Mouse (Mus musculus) liver, postnatal 0 days (tissue): ENCODE measurements around the gene Pde4d. TPM values are rescaled to one million over a fixed set of nuclear protein-coding genes. Genes with fewer than 3 reads are reported as not detected.

Experiments used
- ATAC-seq: fragments of 200-750 bp; cut with Nextera tagmentation; 2 replicates; pipeline ENCODE4 v1.8.0; 2017; ENCODE audit warnings: mild to moderate bottlenecking, moderate library complexity
- DNase-seq: peaks from one replicate; pipeline ENCODE4 v3.0.0-alpha.2; 2016
- H3K27ac ChIP-seq: fragments of 300-500 bp; sonication (generic); 2 replicates; pipeline ENCODE4 v1.5.1; 2014; ENCODE audit warnings: antibody characterized with exemption, moderate library complexity, mild to moderate bottlenecking, low read depth
- H3K27me3 ChIP-seq: fragments of 300-500 bp; sonication (generic); 2 replicates; pipeline ENCODE4 v1.6.1; 2014; ENCODE audit warnings: low read length, control low read depth, mixed read lengths; ENCODE audit not compliant: insufficient read depth
- H3K36me3 ChIP-seq: fragments of 300-500 bp; sonication (generic); replicated peaks from 2 replicates; pipeline ENCODE4 v1.6.1; 2014; ENCODE audit warnings: mild to moderate bottlenecking, control low read depth, low read length, moderate library complexity, mixed read lengths; ENCODE audit not compliant: insufficient read depth
- H3K4me1 ChIP-seq: fragments of 300-500 bp; sonication (generic); 2 replicates; pipeline ENCODE4 v1.6.1; 2014; ENCODE audit warnings: antibody characterized with exemption, mild to moderate bottlenecking, control low read depth; ENCODE audit not compliant: insufficient read depth
- H3K4me2 ChIP-seq: fragments of 300-500 bp; sonication (generic); 2 replicates; pipeline ENCODE4 v1.6.1; 2014; ENCODE audit warnings: low read depth, mild to moderate bottlenecking, low read length, moderate library complexity, mixed read lengths
- H3K4me3 ChIP-seq: fragments of 300-500 bp; sonication (generic); 2 replicates; pipeline ENCODE4 v1.5.1; 2014; ENCODE audit warnings: low read depth, low read length
- H3K9ac ChIP-seq: fragments of 300-500 bp; sonication (generic); replicated peaks from 2 replicates; pipeline ENCODE4 v1.6.1; 2014; ENCODE audit warnings: mild to moderate bottlenecking, moderate library complexity
- H3K9me3 ChIP-seq: fragments of 300-500 bp; sonication (generic); 2 replicates; pipeline ENCODE4 v1.6.1; 2016; ENCODE audit warnings: mild to moderate bottlenecking, control low read depth, low read length, mixed read lengths
- CTCF ChIP-seq: sonication (generic); IDR thresholded peaks from 2 replicates; pipeline ENCODE4 v1.5.1; 2016; ENCODE audit warnings: antibody characterized with exemption, low read depth
- EP300 ChIP-seq: IDR thresholded peaks from 2 replicates; pipeline ENCODE4 v1.6.1; 2016; ENCODE audit warnings: antibody characterized with exemption, low read depth, mild to moderate bottlenecking
- WGBS: fragments of 180-500 bp; shearing (Covaris S2); extraction: QIAGEN DNeasy Blood & Tissue Kit; methylation state at CpG from one replicate; pipeline ENCODE4 v1.1.7; 2014; ENCODE audit not compliant: insufficient replicate concordance; 5-methylcytosine and 5-hydroxymethylcytosine counted together
- polyA plus RNA-seq: library from polyadenylated mRNA; unstranded; fragments of >200 nt; fragmentation: Nextera tagmentation; extraction: Ambion mirVana; gene quantifications from 2 replicates; pipeline ENCODE4 v1.2.1, GENCODE M21; 2015

The Pde4d gene
- polyA plus RNA-seq, 1 experiment from 2014 or later: 6.1 TPM

DNA sequence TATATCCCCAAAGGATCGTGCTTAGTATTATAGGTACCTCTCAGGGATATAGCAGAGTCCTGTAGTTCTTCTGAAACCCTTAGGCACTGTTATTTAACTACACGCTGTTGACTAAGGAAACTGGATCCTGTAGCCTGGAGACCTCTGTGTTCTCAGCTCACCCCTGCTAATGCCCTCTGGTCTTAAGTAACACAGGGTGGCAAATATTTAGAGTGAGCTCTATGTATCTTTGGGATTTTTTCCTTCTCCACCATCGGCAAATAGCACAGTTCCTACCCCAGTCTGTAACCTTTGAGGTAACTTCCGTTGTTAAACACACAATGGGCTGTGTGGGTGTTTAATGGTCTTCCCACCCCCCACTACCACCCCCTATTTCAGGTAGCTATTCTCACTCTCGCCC is 102.5 kb downstream of the Pde4d start:
- Histone ChIP-seq H3K4me1 (no peaks in the 10 kb centered on the region), H3K27ac (no peak overlapping the region), H3K4me2 (no peak overlapping the region), H3K27me3 (no peaks in the 10 kb centered on the region), H3K9ac (no peak overlapping the region), H3K36me3 (no peaks in the 10 kb centered on the region), H3K9me3 (no peaks in the 10 kb centered on the region), H3K4me3 (no peak overlapping the region)
- WGBS: 44% methylated on average over 5 of the region's 5 CpGs
- DNase-seq (no peak), ATAC-seq (no peak)
- TF ChIP-seq CTCF (no peak), EP300 (no peak)

DNA sequence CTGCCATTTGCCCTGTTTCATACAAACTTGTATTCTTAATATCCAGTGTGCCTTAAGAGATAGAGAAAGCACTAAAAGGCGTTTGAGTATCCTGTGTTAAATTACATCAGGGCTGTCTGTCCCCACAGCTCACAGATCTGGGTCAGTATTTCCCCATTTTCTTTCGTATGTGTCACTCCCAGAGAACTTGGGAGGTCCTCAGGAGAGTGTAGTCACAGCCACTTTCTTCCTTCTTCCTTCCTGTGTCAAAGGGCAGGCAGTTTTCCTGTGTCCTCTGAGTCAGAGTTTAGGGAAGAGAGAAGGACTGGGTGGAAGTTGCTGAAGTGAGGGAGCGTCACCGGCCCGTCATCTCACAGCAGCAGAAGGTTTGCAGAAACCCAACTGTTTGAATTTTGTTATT is 103.2 kb downstream of the Pde4d start:
- Histone ChIP-seq H3K4me3 (no peak overlapping the region), H3K9ac (no peak overlapping the region), H3K36me3 (no peaks in the 10 kb centered on the region), H3K9me3 (no peaks in the 10 kb centered on the region), H3K4me2 (no peak overlapping the region), H3K4me1 (no peaks in the 10 kb centered on the region), H3K27me3 (no peaks in the 10 kb centered on the region), H3K27ac (no peak overlapping the region)
- DNase-seq (no peak), ATAC-seq (no peak)
- 32% methylated on average over 5 of the region's 5 CpGs for WGBS
- TF ChIP-seq CTCF (no peak), EP300 (no peak)

DNA sequence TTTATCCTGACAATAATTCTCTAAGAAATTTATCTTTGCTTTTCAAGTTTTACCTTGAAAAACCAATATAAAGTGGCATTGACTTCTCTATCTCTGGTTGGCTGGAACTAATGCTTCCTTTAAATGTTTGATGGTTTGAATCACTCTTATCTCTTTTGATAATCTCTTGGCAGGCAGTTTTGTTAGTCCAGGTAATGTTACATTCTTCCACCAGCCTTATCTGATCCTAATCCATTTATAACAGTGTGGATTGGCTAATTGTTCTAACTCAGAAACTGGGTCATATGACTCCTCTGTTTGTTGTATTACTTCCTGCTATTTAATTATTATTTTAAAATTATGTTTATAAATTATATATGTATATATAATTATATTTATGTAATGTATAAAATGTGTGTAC is 105.2 kb downstream of the Pde4d start:
- DNase-seq (no peak), ATAC-seq (no peak)
- H3K36me3 ChIP-seq: no peaks in the 10 kb centered on the region
- no peak overlapping the region for H3K9ac ChIP-seq
- H3K27ac ChIP-seq: no peak overlapping the region
- H3K4me3 ChIP-seq: no peak overlapping the region
- H3K4me1 ChIP-seq: no peaks in the 10 kb centered on the region
- no peaks in the 10 kb centered on the region for H3K9me3 ChIP-seq
- H3K27me3 ChIP-seq: no peaks in the 10 kb centered on the region
- H3K4me2 ChIP-seq: no peak overlapping the region
- TF ChIP-seq CTCF: no peak
- TF ChIP-seq EP300: no peak

DNA sequence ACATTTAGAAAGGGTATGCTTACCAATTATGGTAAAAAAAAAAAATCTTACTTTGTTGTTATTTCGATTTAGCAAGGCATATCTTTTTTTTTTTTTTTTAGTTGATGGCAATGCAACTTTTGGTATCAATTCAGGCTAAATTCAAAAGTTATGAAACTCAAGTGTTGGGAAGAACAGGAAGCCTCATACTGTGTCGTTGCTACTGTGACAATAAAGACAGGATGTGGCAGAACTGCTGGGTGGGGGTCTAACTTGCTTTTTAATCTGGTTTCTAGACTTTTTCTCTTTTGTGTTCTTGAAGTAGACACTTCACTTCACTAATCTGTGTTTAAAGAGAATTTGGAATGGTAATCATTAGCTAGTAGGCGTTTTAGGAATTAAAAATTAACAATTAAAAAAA is 147.2 kb downstream of the Pde4d start:
- H3K4me3 ChIP-seq: no peak overlapping the region
- no peak overlapping the region for H3K9ac ChIP-seq
- no peaks in the 10 kb centered on the region for H3K9me3 ChIP-seq
- ATAC-seq: no peak
- DNase-seq: no peak
- 32% methylated on average over 3 of the region's 3 CpGs for WGBS
- H3K36me3 ChIP-seq: no peaks in the 10 kb centered on the region
- H3K27me3 ChIP-seq: no peaks in the 10 kb centered on the region
- TF ChIP-seq CTCF (no peak), EP300 (no peak)
- no peak overlapping the region for H3K27ac ChIP-seq
- no peak overlapping the region for H3K4me2 ChIP-seq
- H3K4me1 ChIP-seq: no peaks in the 10 kb centered on the region

DNA sequence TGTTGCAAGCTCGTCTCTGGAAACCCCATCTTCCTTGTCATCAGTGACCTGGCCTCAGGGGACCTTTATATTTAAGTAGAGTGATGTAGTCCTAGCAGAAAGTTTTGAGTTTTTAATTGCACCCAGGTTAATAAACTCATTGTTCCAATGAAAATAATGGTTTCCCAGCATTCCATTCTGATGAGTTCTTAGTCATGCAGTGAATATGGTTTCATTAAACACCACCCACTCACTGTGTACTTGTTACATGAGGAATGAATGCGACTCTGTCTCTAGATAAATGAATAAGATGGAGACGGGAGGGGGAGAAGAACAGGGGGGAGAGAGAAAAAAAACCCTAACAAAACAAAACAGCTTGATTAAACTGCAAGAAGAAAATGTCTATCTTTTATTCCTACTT is 148.9 kb downstream of the Pde4d start:
- no peaks in the 10 kb centered on the region for H3K27me3 ChIP-seq
- H3K36me3 ChIP-seq: no peaks in the 10 kb centered on the region
- no peaks in the 10 kb centered on the region for H3K4me1 ChIP-seq
- H3K9me3 ChIP-seq: no peaks in the 10 kb centered on the region
- TF ChIP-seq CTCF: no peak
- TF ChIP-seq EP300: no peak
- H3K4me3 ChIP-seq: no peak overlapping the region
- no peak overlapping the region for H3K9ac ChIP-seq
- WGBS: 68% methylated on average over 3 of the region's 3 CpGs
- H3K4me2 ChIP-seq: no peak overlapping the region
- ATAC-seq (no peak), DNase-seq (no peak)
- H3K27ac ChIP-seq: no peak overlapping the region

DNA sequence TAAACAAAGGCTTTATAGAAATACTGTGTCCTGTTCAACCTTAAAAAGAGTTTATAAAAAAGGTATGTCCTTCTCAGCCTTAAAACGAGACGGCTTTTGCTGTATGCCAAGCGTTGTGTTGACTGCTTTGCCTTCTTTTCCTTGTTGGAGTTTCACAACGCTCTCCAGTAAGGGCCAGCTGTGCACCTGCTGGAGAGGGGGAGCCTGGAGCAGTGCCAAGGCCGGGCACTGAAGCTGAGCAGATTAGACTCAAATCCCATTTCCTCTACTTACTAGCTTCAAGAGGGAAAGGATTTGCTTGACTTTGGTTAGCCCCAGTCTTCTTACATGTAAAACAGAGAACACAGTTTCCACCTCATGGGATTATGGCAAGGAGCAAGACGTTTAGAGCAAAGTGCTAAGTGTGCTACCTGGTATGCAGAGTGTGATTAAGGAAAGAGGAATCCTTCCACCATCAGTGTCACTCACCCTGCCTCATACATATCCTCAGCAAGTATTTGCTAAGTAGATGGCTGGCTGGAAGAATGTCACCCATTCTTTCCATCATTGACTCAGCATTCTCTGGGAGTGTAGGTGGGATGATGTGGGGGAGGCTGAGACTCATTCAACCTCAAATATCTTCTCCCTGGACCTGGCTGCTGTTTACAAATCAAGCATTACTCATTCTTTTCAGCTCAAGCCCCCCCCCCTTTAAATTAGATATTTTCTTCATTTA is 149.6 kb downstream of the Pde4d start:
- 72% methylated on average over 6 of the region's 6 CpGs for WGBS
- H3K27ac ChIP-seq: no peak overlapping the region
- no peak for DNase-seq
- no peak for TF ChIP-seq CTCF
- TF ChIP-seq EP300: no peak
- H3K9ac ChIP-seq: no peak overlapping the region
- no peaks in the 10 kb centered on the region for H3K4me1 ChIP-seq
- no peaks in the 10 kb centered on the region for H3K27me3 ChIP-seq
- H3K4me3 ChIP-seq: no peak overlapping the region
- no peak overlapping the region for H3K4me2 ChIP-seq
- no peak for ATAC-seq
- no peaks in the 10 kb centered on the region for H3K9me3 ChIP-seq
- H3K36me3 ChIP-seq: no peaks in the 10 kb centered on the region

DNA sequence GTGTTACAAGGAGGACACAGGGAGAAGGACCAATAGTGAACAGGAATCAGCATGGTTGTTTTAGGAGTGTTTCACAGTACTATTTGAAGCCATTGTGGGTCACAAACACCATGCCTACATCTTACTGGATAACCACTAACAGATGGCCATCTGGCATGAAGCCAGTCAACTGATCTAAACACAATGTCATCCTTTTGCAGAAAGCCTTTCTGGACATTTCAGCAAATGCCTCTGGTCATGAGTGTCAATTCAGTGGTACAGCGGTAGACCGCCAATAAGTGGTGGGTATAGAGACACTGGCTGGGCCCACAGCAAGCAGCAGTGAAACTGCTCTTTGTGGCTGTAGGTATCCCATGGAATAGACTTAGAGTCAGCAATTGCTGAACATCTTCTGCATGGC is 151.3 kb downstream of the Pde4d start:
- Histone ChIP-seq H3K27ac (no peak overlapping the region), H3K27me3 (no peaks in the 10 kb centered on the region), H3K36me3 (no peaks in the 10 kb centered on the region), H3K4me1 (no peaks in the 10 kb centered on the region), H3K4me2 (no peak overlapping the region), H3K9me3 (no peaks in the 10 kb centered on the region), H3K4me3 (no peak overlapping the region), H3K9ac (no peak overlapping the region)
- ATAC-seq: no peak
- DNase-seq: no peak
- TF ChIP-seq EP300 (no peak), CTCF (no peak)
- 88% methylated on average over 2 of the region's 2 CpGs for WGBS
